Mouse (Mus musculus) CD8-positive naive resting alpha-beta T cell, adult 2 months (primary cell): ENCODE data around the gene Ncl.

Experiments
- DNase-seq, 2 experiments: peaks; one replicate each; pipeline ENCODE4 v3.0.0; 2022; ENCODE audit warnings: low read depth in 2 of 2, low spot score in 2 of 2

Gene Ncl

DNA sequence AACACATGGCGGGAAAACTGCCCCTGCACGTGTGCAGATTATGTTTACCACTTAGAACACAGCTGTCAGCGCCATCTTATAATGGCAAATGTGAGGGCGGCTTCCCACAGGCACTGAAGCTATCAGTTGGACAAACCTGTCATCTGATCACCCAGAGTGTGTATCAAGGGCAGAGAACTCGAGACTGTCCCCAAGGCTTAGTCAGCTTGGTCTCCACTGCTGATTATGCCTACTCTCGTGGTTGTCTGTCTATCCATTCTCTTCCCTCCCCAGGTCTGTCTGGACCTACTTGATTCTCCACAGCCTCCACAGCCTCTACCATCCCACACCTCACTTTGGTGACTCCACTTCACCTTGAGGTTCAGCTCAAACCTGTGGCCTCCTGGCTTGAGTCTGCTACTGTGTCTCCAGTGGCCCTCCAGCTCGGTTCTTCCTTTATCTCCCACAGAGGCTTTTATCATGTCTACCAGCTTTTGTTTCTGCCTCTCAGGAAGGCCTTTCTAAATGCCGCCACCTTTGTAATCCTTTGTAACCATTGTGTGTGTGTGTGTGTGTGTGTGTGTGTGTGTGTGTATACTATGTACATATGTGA lies 38.3 kb downstream of the Ncl start:
- no peak for DNase-seq

DNA sequence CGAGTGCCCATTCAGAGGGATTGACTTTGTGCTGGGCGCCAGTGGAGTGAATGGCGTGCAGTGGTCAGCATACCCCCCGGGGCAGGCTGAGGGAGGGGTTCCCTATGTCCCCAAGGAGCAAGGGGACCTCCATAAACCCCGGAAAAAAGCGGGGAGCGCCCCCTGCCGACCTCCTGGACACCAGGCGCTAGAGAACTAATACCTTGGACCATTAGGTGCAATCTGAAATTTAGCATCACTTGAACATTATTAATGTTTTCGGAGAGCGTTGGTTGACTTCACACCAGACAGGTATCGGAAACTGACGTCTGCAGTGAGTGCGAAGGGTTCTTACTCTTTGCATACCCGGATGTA lies 45.5 kb downstream of the Ncl start:
- no peak for DNase-seq

DNA sequence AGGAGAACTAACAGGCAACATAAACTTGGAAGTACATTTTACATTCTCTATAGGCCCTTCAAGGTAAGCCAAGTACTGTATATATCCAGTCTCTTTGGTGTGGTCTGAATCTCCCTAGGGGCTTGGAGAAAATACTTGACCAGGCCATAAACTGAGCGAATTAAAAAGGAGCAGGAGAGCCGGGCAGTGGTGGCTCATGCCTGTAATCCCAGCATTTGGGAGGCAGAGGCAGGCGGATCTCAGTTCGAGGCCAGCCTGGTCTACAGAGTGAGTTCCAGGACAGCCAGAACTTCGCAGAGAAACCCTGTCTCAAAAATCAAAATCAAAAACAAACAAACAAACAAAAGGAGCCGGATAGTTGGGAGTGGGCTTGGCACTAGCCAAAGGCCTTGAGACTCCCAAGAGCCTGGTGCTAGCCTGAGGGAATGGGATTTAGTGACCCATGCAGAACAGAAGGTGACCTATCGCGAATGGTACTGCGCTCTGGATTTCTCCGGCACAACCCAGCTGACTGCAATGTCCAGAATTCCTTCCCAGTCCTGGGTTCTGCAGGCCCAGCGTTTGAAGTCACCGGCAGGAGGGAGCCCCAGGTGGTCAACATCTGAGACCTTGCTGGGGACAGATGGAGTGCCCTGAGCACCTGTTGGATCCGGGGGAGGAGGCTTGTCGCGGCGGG lies 46.0 kb downstream of the Ncl start:
- no peak for DNase-seq

DNA sequence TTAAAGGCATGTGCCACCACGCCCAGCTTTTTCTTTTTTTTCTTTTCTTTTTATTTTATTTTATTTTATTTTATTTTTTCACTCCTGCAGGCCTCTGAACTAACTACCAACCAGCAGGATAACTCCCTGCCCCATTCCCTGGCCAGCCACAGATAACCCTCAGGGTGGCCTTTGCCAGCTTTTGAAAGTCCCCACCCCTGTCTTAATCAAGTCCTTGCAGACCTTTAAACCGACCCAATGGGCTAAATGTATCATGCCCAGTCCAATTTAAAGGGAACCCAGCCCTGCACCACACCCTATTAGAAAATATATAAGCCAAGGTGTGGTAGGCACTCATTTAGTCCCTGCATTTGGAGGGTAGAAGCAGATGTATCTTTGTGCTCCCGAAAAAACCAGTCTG lies 46.9 kb downstream of the Ncl start:
- DNase-seq, result no peak

DNA sequence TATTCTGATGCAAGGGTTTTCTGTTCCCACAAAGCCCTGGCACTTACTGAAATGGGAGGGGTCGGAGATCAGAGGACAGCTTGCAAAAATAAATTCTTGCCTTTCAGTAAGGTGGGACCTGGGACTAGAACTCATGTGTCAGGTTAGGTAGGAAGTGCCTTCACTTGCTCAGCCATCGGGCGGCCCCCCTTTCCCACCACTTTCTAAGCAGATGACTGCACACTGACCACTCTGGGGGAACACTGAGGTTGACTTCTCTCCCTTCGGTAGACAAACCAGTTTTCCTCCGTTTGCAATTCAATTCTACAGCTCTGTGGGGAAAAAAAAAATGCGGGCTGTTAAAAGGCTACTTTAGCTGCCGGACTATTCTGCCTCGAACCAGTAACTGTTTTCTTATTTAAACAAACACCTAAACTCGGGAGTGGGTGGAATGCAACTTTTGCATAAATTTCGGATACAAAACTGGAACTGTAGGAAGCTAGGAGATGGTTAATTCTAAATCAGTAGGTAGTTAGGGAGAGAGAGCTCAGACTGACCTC lies 47.7 kb downstream of the Ncl start:
- DNase-seq, result no peak

DNA sequence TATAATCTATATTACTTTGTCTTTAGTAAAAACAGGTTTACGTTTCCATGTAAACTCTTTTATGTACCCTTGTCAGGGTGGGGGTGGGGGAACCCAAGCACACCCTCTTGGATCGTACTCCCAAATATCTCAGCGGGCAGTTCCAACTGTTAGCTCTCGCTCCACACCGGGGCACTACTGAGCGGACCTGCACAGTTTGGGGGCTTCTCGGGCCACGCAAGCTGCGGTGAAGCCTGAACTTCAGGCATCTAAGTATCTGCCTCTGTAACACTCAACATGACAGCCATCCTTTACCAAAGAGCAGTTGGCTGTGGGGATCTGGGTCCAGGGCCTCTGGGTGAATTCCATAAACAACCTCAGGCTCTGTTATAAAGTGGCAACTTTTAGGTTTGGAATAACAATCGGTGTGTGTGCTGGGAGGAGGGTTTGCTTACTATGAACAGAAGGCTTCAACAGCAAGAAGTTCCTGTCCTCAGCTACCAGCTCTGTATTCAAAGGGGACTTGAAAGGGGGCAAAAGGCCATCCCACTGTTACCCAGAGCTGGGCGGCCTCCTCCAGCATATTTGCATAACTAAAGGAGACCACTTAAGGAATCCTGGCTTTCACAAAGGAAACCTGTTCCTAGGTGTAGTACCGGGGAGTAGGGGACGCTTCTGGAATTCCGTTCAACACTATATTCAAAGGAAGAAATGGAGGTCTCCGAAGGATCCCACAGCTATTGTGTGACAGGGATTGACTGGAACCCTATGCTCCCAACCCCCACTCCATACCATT lies 48.5 kb downstream of the Ncl start:
- DNase-seq, result no peak

DNA sequence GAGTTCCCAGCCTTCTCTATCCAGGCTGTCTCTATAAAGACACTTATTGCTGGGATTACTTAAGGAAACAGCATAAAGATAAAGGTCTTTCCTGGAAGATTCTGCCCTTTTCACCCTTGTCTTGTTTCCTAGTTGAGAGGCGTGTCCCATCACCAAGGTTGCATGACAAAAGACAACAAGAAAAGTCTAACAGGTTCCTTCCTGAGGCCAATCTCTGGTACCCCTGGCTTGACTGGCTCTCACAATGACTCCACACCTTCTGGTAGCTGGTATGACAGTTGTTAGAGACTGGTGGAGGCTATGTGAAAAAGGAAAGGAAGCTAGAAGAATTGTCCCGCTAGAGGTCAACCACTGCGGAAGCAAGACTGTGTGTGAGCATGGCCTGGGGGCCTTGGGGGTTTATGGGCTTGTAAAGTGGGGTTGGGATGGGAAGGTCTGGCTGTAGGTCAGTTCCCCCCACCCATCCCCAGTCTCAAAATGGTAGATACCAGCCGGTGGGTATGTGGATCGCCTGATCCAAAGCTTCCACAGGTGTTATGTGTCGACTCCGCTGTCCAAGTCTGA lies 49.8 kb downstream of the Ncl start:
- no peak for DNase-seq

DNA sequence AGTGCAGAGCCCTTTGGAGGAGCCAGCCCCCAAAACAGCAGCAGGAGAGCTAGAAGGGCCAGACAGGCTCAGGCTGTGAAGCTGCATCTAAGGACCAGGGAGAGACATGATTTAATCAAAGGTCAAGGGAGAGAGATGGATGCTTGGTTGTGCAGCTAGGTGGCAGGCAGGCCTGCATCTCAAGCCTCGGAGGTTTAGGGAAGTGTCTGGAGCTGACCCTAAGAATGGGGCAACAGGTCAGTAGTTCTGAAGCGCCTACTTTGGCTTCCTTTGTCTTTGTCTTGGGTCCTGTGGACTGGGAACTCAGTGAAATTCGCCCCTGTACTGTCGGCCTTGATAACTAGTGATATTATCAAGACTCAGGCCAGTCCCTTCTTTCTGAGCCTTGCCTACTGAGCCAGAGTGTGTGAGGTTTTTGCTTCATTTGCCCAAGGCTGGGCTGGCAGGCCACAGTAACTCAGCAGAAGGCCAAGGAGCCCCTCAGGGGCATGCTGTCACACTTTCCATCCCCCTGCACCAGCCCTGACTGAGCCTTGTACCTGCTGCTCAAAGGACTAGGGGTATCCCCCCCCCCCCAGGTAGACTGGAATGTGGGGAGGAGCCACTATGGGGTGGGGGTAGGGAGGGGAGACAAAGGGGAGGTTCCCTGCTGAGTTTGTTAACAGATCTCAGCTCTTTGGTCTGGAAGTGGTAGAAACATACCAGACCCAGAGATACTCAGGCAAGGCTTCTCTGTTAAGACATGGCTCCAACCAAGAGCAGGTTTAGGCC lies 51.1 kb downstream of the Ncl start:
- DNase-seq, result no peak

DNA sequence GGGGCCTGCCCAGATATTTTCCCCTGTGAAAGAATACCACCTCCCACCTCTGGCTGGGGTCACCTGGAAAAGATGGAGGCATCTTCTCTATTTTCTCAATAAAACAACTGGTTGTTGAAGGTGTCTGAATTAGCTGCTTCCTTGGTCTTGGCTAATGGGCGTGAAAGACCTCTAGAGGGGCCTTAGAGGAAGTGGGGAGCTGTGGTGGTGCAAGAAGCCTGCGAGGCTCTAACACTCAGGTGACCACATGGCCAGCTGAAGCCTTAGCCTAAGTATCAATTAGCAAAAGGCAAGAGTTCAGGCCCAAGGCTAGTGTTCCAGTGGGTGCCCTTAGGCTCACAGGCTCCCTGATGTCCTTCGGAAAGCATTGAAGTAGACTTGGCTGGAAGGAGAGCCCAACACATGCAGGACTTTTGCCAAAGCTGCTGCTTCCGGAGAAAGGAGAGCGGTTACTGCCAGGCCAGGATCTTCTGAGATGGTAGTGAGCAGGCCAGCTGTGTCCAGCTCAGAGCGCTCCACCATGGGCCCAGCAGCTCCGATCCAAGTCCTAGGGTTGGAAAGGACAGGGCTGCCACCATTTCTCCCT lies 51.9 kb downstream of the Ncl start:
- DNase-seq, result no peak

DNA sequence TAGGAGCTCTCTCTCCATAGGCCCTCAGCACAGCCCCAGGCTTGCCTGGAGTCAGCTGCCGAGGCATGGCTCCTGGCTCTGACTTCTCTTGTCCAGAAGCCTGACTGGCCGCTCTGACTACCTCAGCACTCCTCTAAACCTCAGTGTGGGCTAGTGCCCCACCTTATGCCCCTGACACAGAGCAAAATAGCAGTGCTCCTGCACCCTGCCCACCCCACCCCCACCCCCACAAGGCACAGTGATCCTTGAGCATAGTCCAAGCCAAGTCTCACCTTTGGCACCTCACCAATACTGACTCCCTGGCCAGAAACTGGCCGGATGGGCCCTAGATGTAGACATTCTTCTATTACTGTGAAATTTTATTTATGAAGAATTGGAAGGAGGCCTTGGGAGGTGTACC lies 52.5 kb downstream of the Ncl start:
- no peak for DNase-seq

DNA sequence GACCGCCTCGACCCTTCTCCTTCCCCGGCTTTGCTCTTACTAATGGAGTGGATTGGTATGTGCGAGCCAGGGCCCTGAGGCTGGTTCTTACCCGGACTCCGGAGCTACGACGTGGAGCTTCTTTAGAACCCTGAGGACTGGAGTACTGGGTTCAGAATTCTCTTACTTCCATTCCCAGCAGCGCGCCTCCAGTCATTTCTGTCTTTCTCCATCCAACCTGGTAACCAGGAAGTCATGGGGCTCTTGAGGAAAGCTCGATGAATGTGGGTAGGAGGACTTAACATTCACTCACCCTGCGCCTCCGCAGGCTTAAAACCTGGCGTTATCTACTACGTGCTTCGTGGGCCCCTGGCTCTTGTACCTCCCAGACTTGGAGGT lies 55.3 kb downstream of the Ncl start:
- DNase-seq, result no peak

DNA sequence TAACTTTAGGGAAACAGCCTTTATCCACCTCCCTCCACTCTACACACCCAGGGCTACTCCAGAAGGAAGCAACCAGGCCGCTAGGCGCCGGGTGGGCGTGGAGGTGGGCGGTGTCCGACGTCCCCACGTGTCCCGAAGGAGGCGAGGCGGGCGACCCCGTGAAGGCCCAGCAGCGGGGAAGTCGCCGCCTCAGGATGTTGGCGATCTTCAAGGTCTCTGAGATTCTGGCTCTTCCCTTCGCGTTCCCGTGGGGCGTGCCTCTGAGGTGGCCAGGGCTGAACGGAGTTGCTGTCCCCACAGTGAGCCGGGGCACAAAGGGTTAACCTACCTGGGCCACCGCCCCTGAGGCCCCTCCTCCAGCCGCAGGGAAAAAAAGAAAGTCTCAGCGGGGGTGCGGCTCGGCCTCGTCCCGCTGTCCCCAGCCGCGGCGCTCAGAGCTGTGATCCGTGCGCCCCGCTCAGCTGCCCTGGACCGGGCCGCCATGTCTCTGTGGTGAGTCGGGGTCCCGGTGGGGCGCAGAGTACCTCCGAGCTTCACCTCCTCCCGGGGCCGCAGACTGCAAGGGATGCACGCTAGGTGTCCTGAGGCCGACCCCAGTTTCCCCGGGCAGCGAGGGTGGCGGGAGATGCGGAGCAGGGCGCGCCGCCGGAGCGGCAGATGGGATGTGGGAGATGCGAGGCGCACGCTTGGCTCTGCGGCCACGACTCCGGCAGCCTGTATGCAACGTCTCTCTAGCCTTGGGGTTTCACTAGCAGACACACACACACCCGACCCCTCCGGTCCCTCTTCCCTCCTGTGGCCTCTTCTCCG lies 55.9 kb downstream of the Ncl start:
- peak in 1 of 2 experiments; percentile 12 for DNase-seq

DNA sequence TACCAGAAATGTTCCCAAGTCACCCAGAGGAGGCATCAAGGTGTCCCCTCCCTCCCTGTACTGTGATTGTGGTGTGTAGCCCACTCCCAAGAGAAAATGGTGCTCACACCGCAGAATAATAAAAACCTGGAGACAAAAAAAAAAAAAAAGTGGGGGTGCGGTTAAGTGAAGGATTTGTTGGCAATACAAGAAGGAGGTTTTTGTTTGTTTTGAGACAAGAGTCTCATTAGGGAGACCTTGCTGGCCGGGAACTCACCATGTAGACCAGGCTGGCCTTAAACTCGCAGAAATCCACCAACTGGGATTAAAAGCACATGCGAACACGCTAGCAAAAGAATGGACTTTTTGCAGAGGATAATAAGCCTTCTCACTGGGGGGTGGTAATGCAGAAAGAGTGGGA lies 56.7 kb downstream of the Ncl start, which contains the start of gene B3gnt7:
B3gnt7 (plus strand) TSS at position 301 of the 400 bp plus-strand sequence.
- DNase-seq, result no peak

DNA sequence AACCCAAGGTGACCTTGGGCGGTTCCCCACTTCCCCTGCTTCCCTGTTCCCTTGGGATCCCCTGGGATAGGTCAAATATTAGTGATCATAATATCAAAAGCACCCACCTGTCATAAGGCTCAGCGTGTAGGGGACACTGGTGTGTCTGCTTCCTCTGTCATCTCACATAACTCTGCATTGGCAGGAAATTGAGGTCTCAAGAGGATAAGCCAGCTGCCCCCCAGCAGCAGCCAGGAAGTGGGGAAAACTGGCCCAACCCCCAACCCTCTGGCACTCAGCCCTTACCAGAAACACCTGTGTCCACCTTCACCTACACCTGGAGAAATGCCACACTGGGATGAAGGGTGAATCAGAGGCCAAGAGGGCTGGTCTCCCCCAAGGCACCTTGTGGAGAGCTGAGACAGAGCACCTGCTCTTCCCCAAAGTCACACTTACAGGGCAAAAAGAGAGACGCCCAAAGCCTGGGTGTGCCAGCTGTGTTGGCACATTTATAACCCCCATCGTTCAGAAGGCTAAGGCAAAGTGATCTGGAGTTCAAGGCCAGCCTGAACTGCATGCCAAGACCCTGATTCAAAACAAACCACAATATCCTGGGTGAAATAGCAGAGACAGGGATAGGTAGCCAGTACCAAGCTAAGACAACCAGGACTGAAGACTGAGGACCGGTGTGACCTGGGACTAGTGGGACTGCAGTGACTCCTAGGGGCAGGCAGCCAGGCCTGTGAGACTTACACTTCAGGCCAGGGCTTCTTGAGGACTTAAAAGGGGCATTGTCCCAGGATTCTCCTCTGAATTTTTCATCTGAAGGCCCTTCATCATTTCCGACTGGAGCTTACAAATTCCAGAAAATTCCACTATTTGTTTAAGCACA lies 57.7 kb downstream of the Ncl start:
- DNase-seq, result peak in 1 of 2 experiments; percentile 28

DNA sequence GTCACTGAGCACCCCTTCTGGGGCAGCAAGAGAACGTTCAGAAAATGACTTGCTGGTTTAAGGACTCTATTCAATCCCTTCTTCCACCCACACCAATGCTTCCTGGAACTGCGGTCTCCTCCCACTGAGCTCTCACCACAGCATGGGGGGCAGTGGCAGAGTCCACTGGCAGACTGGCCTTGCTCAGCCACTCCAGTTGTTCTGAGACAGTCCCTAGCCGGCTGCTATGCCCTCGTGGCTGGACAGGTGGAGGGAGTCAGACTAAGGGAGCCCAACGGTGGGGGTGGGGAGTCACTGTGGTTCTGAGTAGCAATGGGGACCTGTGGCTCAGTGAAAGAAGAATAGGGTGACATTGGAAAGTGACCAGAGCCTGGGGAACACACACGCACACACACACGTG lies 58.5 kb downstream of the Ncl start:
- DNase-seq, result no peak

DNA sequence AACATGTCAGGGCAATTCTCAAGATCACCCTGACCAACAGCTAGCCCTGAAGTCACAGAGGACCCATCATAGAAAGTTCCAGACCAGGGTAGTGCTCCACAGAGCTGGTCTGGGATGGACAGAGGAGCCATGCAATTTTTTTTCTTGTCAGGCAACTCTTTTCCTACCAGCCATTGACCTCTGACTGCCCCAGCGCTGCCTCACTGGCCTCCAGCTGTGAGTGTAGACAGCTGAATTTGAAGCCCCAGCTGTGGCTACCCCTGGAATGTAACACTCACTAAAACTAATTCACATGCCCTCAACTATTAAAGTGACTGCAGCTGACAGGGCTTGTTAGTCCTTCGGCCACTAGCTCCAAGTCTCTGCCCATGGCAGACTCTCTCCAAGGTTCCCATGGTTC lies 59.1 kb downstream of the Ncl start:
- no peak for DNase-seq
